Mouse (Mus musculus): ENCODE data around the gene Thbd.

The Thbd gene

DNA sequence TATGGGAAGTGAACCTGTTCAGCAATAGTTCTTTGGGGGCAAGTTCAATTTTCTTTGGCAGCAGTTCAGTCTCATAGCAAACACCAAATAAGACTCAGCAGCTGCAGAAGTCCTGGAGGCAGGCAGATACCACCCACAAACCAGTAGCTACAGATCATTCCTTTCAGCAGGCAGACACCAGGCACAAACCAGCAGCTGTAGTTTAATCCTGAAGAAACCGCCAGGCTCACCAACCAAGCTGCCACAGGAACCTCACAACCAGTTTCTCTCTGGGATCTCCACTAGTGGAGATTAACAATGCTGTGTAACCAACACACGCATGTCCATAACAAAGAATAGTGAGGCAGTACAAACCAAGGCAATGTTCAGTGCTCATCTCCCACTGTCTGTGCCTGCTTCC, 26.9 kb downstream of the Thbd start:
- DNase-seq: no peak

DNA sequence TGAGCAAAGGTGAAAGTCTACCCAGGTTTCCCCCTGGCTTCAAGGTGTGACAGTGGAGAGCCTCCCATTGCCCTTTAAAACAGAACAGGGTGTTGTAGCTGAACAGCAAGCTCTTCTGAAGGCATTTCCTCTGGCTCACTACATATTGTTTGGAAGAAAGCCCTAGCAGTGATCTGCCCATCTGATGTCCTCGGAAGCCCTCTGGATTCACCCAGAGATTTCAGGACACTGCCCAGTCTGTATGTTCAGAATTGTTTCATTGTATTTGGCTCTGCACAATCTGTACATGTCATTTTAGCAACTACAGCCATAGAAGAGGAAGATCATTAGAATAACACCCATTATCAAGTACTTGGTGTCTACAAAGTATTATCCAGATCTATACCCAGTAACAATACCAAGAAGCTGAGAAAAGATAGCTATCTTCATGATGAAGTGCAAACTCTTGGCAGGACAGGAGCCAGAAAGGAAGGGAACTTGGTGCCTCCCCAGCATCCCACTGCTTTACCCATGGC, 28.0 kb downstream of the Thbd start:
- no peak for DNase-seq

DNA sequence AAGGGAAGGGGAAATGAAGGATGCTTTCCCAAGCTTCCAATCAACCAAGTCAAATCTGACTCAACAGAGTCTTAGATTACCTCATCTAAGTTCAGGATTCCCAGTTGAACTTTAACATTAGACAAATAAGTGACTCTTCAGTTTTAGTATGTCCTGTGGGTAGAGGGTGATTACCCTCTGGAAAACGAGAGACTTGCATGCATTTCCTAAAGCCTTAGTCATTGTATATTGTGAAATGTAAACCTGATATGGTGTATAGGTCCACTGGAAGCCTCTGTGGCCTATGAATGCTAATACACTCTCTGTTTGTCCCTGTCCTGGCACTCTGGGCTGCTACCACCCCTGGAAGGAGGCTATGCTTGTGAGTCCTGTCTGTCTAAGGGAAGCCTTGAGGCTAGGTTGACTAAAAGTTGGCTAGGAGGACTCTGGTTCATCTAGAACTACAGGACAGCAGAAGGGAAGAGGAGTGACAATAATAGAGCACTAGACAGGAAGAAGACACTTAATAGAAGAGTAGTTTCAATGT, 29.1 kb downstream of the Thbd start:
- no peak for DNase-seq

DNA sequence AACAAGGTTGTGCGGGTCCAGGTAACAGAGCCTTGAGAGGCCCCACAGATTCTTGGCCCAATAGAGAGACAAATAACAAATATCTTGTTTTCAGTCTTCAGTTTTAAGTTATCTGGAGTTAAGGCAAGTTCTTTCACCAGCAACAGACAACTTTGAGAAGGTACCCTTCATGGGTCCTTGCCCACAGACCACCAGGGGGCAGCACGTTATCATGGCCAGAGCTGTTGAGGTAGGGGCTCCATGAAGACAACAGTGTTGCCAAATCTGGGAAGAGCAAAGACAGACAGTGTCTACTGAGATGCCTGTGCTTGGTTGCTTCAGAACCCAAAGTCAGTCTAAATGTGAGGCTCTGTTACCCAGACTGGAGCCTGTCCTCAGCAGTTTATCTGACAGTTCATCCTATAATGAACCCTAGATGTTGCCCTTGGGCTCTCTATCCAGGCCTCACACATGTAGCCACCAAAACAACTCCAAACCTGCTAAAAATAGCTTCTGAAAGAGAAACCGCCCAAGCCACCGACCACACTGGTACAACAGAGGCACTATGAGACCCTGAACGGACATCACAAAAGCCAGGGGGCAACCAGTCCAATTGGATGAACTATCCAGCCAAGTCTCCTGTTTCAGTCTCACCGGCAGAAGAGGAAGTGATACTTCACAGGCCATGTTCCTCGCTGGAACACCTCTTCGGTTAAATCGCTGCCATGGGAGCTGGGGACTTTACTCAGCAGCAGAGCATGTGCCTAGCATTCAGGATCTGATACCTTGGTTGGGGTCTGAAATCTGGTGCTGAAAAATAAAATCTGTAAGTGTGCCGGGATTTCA, 32.5 kb downstream of the Thbd start:
- DNase-seq: peak; percentile 56

DNA sequence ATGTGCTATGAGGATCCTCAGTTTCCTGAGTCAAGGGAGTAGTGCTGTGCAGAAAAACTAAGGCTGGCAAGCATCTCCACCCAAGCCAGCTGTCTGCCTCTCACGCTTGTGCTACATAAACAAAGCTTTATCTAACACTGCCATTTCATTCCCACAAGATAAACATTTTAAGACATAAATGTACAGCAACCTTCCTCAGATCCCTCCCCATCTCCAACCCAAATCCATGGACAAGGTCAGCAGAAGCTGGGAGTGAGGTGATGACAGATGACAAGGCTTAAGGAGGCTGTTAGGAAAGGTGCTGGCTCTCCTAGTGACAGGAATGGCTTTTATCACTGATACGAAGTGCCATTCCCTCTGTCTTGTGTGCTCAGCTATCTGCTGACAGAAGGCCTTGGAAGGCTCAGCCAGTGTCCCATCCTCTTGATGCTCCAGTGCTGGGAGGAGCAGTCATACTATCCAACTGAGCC, 34.4 kb downstream of the Thbd start:
- DNase-seq: no peak

DNA sequence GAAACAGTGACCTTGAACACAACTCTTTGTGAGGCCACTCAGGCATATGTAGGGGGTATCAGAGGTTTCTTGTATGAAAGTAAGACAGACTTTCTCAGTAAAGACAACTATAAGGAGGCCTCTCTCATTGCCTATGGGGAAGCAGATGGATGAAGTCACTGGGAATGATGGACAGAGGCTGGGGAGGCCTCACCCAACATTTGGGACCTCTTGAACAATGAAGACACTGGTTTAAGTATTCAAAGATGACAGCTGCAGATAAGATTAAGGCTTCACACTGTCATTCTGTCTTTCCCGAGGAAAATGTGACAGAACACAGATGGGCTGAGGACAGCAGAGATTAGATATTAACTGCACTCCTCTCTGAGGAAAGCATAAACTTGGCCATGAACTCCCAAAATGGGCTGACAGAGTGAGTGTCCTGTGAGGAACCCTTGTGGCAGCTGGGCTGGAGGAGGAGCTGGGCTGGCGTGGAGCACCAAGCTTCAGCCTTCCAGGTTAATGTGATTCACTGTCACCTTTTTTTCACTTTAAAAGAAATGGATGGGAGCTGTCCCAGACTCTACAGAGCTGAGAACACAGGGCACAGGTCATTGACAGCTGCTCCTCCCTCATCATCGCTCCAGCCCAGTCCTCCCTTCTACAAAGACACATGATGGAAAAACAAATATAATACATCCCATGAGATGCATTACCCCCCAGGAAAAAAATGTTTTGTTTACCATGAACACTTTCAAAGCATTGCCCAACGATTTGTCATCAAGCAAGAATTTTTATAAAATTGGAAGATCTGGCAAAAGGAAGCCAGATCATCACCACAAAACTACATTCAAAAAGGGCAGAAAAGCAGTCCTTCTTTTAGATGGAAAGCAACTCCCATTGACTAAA, 36.0 kb downstream of the Thbd start:
- no peak for DNase-seq

DNA sequence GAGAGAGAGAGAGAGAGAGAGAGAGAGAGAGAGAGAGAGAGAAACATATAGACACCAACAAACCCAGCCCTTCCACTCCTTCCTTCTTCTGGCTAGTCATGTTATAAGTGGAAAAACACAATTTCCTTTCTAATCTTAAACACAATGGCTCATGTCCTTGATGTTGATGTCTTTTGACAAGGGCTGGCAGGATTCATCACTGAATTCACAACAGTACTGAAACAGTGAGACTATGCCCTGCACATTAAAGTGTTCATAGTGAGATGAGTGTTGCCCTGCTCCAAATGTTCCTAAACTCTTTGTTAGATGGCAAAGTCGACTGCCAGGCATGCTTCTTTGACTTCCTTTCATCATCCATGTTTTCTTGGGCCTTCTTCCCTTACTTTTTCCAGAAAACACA, 42.8 kb downstream of the Thbd start:
- DNase-seq: no peak

DNA sequence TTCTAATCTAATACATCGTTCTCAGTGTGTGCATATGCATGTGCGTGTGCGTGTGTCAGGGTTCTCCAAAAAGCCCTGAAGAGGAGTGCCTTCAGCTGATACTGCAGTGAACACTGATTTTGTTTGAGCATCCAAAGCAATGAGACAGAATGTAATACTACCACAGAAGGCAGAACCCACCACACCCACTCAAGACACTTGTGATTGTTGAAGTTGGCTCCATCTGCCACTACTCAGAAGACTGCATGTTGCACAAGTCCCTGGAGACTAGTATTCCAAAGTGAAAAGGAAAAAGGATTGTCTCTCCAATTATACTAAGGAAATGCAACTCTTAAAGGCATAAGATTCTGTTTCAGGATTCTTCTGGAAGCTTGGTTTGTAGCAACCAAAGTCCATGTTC, 43.5 kb downstream of the Thbd start:
- no peak for DNase-seq

DNA sequence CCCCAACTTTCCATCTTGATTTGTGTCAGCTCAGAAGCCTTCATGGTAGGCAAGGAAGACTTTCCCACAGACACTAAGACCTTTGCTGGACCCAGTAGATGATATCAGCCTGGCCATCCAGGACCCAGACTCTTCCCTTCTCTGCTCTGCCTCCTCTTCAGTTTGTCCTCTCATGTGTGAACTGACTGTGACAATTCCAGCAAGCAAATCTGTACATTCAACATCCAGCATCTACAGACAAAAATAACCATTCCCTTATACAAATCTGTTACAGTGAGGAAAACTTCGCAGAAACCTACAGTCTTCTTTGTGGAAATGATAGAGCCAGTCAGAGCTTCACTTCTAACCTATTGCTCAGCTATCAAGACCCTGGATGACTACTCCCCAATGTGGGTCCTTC, 50.8 kb downstream of the Thbd start:
- DNase-seq: no peak
